Mouse (Mus musculus): ENCODE measurements around the gene Nfkbie.

GRCm38 (mm10) chr17:45517135-45517534 is 38.4 kb upstream of the Nfkbie start:
- TF ChIP-seq CTCF (IDR thresholded peaks at IDR 0.05; ENCODE audit: extremely low read depth, insufficient read depth, insufficient read length, insufficient replicate concordance) (no peak), POLR2A (IDR thresholded peaks at IDR 0.05; ENCODE audit: low read depth, low read length) (no peak)

Data from spleen, adult 2 months (tissue).